Mouse (Mus musculus) megakaryocyte, adult 5-6 weeks (primary cell): ENCODE measurements around the gene Crebl2. TPM values are rescaled to one million over a fixed set of nuclear protein-coding genes. Genes with fewer than 3 reads are reported as not detected.

Source experiments
- ATAC-seq: 2 replicates; pipeline ENCODE4 v1.8.0; 2016; ENCODE audit warnings: mild to moderate bottlenecking, inconsistent platforms; ENCODE audit not compliant: poor library complexity, severe bottlenecking
- total RNA-seq, 2 experiments: library from RNA; stranded (forward) in 1 of 2; stranded (reverse) in 1 of 2; fragments of 153-499, 151-499 nt in 1 of 2; fragments of 221-1000, 200-1000 nt in 1 of 2; gene quantifications; 2 replicates each; pipeline versions ENCODE4 v1.2.3 to v1.2.4; 2015 to 2017

Gene Crebl2
- total RNA-seq, 2 experiments from 2014 or later: 4.5 to 6.8 TPM

DNA sequence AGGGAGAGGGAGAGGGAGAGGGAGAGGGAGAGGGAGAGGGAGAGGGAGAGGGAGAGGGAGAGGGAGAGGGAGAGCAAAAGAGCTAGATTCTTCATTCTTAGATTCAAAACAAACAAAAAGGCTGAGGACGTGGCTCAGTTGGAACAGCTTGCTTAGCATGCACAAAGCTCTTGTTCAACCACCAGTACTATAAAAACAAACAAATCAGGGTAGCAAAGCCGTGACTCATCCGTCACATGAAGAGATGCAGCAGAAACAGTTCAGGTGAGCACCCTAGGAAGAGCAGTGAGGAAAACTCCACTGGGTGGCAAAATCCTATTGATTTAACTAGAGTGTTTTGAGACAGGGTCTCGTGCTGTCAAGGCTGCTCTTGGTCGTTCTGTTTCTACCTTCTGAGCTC is 10.2 kb upstream of the Crebl2 start:
- ATAC-seq: no peak

DNA sequence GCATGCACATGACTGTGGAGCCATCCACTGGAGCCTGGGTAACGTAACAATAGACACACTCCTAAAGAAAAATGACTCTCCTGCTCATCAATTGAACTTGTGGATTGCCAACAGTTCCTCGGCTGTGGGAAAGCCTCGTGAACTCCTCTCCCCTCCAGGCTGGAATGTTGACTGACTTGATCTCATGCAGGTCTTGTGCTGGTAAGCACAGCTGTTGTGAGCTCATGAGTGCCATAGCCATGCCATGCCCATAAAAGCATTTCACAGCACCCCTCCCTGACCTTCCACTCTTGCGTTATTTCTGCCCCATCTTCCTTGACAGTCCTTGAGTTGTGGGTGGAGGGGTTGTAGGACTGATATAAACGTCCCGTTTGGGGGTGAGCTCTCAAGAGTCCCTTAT is 9.5 kb upstream of the Crebl2 start:
- no peak for ATAC-seq

GRCm38 (mm10) chr6:134822844-134823243 is 7.1 kb upstream of the Crebl2 start:
- 0 out of 2 replicates have a peak, but pooled peaks have one; percentile 36 for ATAC-seq

- no peak for ATAC-seq
Measured at GRCm38 (mm10) chr6:134830776-134831175, 822 bp downstream of the Crebl2 start.

DNA sequence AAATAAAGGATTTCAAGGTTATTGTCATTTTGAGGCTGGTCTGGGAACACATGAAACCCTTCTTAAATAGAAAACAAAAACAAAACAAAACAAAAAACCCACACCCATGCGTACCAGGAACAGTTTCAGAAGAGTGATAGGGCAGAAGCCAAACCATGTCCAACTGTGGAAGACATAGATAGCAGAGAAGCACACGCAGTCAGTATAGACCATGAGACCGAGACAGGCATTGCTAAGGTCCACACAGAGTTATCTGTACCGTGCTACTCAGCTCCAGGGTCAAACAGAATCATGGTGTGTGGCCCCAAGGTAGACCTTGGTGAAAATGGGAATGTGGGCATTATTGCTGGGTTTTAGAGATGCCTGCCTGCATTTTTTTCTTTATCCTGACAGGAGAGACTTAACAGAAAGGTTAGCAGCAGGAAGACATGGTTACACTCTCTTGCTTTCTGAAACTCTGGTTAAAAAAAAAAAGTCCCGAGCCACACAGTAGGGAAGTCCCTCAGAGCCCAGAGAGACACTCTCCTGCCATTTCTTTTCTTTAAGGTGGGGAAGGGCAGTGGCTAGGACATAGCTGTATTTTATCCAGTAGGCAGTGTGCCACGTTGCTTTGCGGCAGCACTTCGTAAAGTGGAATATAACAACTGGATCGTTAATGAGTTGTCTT is 4.8 kb downstream of the Crebl2 start:
- no peak for ATAC-seq

GRCm38 (mm10) chr6:134838111-134838510 is 8.2 kb downstream of the Crebl2 start:
- ATAC-seq: no peak

- ATAC-seq: no peak
Measured at GRCm38 (mm10) chr6:134840346-134840745, 10.4 kb downstream of the Crebl2 start.

GRCm38 (mm10) chr6:134845726-134846125 is 15.8 kb downstream of the Crebl2 start:
- ATAC-seq: no peak

DNA sequence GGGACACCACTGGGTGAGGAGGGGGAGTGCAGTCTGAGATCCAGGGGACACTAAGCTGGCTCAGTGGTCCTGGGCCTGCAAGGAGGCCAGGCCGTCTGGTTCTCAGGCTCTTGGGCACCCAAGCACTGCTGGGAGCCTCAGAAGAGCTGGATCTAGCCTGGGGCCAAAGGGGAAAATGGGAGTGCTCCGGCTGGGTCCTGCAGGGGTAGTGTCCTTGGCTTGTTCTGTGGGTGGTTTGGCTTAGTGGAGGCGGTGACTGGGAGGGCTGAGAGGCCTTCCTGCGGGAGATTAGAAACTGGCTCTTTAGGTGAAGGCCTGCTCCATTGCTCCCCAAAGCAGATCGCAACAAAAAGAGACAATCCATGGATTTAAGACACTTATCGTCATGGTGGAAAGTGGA is 16.4 kb downstream of the Crebl2 start:
- no peak for ATAC-seq

DNA sequence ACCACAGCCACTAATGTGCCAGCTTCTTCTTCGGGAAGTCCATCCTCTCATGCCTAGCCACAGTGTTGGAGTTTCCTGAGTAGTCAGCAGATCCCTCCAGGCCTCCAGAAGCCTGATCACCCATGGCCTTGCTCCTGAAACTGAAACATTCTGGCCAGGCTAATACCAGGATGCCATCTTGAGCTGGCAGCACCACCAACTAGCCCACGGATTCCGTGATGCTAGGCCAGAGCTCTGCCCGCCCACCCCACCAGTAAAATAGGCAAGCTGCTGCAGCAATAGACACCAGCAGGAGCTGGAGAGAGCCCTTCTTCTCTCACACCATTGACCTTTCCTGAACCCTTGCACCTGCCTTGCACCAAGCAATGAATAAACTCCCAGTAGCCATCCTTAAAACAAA is 17.6 kb downstream of the Crebl2 start:
- ATAC-seq: no peak

DNA sequence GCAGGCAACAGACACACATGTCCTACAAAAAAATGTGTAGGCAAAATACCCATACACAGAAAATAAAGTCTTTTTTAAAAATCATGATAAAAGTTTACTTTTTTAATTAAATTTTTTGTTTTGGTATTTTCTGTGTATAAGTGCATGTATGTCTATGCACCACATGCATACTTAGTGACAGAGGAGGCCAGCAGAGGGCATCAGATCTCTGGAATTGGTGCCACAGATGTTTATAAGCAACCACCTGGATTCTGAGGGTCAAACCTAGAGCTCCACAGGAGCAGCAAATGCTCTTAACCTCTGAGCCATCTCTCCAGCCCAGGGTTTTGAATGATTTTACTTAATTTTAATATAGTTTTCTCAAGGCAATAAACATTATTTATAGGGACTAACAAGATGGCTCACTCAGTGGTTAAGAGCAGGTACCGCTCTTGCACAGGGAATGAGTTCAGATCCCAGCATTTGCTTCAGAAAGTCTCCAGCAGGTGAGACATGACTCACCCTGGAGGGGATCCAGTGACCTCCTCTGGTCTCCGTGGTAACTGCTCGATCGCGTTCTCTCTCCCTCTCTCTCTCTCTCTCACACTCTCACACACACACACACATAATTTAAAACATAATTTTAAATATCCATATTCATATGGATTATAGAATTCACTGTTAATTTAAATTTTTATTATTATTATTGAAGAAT is 18.4 kb downstream of the Crebl2 start:
- peak; percentile 59; the same call in 1 of the 2 replicates for ATAC-seq

DNA sequence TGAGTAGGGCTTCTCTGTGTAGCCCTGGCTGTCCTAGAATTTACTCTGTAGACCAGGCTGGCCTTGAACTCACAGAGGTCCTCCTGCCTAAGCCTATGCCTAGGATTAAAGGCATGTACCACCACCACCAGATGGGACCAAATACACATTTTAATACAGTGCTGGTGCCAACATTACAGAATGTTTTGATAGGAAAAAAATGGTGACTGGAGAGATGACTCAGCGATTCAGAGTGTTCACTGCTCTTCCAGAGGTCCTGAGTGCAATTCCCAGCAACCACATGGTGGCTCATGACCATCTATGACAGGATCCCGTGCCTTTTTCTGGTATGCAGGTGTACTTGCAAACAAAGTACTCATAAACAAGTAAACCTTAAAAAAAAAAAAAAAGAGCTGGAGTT is 19.5 kb downstream of the Crebl2 start:
- ATAC-seq: no peak

DNA sequence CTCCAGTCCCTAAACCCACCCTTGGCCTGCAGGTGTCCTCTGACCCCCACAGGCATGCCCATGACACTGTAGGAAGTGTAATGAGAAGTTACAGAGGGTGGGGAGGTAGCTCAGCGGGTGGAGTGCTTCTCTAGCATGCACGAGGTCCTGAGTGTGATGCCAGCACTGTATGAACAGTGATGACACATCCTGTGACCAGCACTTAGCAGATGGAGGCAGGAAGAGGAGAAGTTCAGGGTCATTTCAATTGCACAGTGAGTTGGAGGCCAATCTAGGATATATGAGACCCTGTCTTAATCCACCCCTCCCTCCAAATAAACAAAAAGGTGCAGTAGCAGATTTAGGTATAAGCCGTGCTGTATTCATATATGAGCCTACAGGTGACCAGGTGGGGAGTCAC is 20.0 kb downstream of the Crebl2 start:
- ATAC-seq: no peak

DNA sequence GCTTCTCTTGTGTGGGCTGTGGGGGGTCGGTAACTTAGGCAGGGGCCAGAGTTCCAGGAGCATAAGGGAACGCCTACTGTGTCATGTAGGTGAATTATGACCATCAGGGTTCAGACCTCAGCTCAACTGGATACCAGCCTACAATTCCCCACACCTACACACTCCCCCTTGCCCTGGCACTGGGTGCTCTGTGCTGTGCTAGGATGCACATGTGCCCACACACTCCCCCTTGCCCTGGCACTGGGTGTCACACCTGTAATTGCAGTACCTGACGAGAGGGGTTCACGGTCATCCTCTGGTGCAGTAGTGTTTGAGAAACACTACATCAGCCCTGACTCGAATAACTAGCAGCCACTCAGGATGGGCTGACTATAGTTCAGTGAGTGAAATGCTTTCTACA is 24.8 kb downstream of the Crebl2 start:
- no peak for ATAC-seq

GRCm38 (mm10) chr6:134855926-134856325 is 26.0 kb downstream of the Crebl2 start:
- ATAC-seq: no peak

- ATAC-seq: no peak
Measured at GRCm38 (mm10) chr6:134859021-134859420, 29.1 kb downstream of the Crebl2 start.

- no peak for ATAC-seq
Measured at GRCm38 (mm10) chr6:134860275-134860674, 30.3 kb downstream of the Crebl2 start.

DNA sequence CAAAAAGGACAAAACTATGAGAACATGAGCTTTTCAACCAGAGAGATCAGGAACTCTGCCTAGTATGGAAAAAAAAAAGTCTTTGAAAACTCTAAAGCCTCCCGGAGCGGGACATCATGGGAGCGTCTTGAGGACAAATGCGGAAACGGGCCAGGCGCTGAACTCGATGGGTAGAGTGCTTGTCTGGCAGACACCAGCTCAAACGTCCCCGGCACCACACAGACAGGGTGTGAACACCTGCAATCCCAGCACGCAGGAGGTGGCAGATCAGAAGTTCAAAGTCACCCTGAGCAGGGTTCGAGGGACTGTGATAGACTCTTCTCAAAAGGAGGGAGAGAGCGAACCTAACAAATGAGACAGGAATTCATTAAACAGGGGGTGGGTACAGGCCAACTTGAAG is 31.4 kb downstream of the Crebl2 start:
- ATAC-seq: no peak

DNA sequence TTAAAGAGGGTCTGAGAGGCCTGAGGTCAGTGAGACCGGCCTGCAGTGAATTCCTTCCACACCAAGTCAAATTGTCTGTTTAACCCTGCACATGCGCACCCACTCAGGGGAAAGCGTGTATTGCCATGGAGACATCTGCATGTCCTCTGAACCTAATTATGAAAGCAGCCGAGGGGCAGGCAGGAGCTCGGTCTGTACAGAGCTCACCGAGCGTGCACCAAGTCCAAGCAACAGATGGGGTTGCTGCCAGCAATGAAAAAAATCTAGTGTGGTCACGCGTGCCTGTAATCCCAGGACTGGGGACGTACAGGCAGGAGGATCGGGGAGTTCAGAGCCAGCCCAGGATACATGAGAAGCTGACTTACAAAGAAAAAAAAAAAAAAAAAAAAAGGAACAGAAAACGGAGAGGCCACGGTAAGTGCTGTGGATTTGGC is 32.7 kb downstream of the Crebl2 start:
- peak; percentile 42 for ATAC-seq

- ATAC-seq: peak; percentile 95
Measured at GRCm38 (mm10) chr6:134863146-134863545, 33.2 kb downstream of the Crebl2 start.

DNA sequence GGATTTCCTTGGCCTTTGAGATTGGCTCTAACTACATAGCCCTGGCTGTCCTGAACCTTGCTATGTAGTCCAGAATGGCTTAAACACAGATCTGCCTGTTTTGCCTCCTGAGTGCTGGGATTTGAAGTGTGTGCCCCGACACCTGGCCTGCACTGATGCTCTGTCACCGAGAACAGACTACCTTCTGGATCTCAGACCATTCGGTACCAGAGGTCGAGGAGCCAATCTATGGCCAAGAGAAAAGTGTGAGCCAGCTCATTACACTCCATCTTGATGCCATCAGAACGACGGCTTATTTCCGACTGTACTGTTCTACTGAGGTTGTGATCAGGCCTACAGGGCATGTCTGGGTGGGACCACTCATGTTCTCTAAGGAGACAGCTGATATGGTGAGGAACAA is 36.2 kb downstream of the Crebl2 start:
- no peak for ATAC-seq

- ATAC-seq: no peak
Measured at GRCm38 (mm10) chr6:134867325-134867724, 37.4 kb downstream of the Crebl2 start.
